Mouse (Mus musculus): ENCODE measurements at regions not wholly inside any gene's neighbourhood (a gene's known extent, or its start where the extent isn't known, plus 50 kb on each side); places are given as distances from the start of the nearest gene placed in this dataset.

- TF ChIP-seq CTCF (IDR thresholded peaks at IDR 0.05) (no peak), EP300 (IDR thresholded peaks at IDR 0.05; ENCODE audit: insufficient read depth, low read depth, low read length) (no peak), POLR2A (IDR thresholded peaks at IDR 0.05; ENCODE audit: insufficient read depth, low read depth, low read length) (no peak)
These were observed 277.3 kb upstream of the Pou3f3 start for GRCm38 (mm10) chr1:42418233-42418632.

Measured in heart, adult 2 months (tissue).